Comparison of ENCODE assay signal across 12 mouse cellular contexts in the genomic region with DNA sequence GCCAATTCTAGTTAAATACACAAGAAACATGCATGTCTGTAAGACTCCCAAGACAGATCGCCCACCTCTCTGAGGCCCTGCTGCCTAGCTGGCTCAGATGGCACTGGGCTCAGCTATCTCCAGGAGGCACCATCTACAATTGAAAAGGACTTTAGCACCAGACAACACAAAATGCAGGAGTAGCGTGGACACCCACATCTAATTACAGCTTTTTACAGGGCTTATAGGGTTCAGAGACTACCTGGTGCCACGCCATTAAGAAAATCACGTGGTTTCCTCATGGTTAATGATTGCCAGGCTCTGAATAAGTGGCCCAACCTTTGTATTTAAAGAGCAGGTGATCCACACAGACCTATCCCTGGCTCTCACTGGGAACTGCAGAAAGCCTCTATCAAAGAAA. TPM values are rescaled to one million over a fixed set of nuclear protein-coding genes. Genes with fewer than 3 reads are reported as not detected.
DNase-seq lines count a peak whose midpoint lies in the region; ATAC-seq lines count a peak whose summit lies in the region.
"Had no signal": no experiment of that assay in that cellular context is flagged by ENCODE, and none has a peak within 500 bp of the region (broad histone marks: within the 10 kb centered on the region; RNA-seq: fewer than 3 reads in every experiment).

No protein-coding gene starts in this region.

- no peak overlapping the region for H3K4me2 ChIP-seq in forebrain, embryonic 13.5 days
- no peak overlapping the region for H3K4me2 ChIP-seq in embryonic facial prominence, embryonic 12.5 days (replicated peaks)
- H3K4me2 ChIP-seq in lung, embryonic 16.5 days (ENCODE audit: low read depth, low read length), result peak overlapping the region; percentile 39; the same call in 1 of the 2 replicates
- H3K4me2 ChIP-seq: midbrain, embryonic 12.5 days had no signal

- peak overlapping the region; percentile 4; the same call in 1 of the 2 replicates for H3K27ac ChIP-seq in forebrain, embryonic 13.5 days
- no peak overlapping the region for H3K27ac ChIP-seq in forebrain, embryonic 10.5 days
- H3K27ac ChIP-seq in embryonic facial prominence, embryonic 12.5 days, result no peak overlapping the region
- H3K27ac ChIP-seq in lung, embryonic 16.5 days (ENCODE audit: low read length), result peak overlapping the region; percentile 48; the same call in 1 of the 2 replicates
- H3K27ac ChIP-seq: hindbrain, embryonic 14.5 days; midbrain, embryonic 12.5 days had no signal

- H3K4me3 ChIP-seq in forebrain, embryonic 13.5 days, result no peak overlapping the region
- H3K4me3 ChIP-seq in forebrain, embryonic 10.5 days, result no peak overlapping the region
- H3K4me3 ChIP-seq in embryonic facial prominence, embryonic 12.5 days, result no peak overlapping the region
- no peak overlapping the region for H3K4me3 ChIP-seq in lung, embryonic 16.5 days (ENCODE audit: low read length)
- H3K4me3 ChIP-seq: midbrain, embryonic 12.5 days had no signal

- no peak overlapping the region for H3K9ac ChIP-seq in forebrain, embryonic 13.5 days
- no peak overlapping the region for H3K9ac ChIP-seq in embryonic facial prominence, embryonic 12.5 days
- H3K9ac ChIP-seq in lung, embryonic 16.5 days (ENCODE audit: low read length), result no peak overlapping the region
- H3K9ac ChIP-seq: hindbrain, embryonic 14.5 days; midbrain, embryonic 12.5 days had no signal

- peaks cover 14% of the 10 kb centered on the region for H3K4me1 ChIP-seq in forebrain, embryonic 13.5 days
- peaks cover 27% of the 10 kb centered on the region for H3K4me1 ChIP-seq in forebrain, embryonic 10.5 days
- no peaks in the 10 kb centered on the region for H3K4me1 ChIP-seq in embryonic facial prominence, embryonic 12.5 days
- 0 out of 2 replicates have a peak, but pooled peaks cover 2% of the 10 kb centered on the region for H3K4me1 ChIP-seq in lung, embryonic 16.5 days (replicated peaks; ENCODE audit: control insufficient read depth, insufficient read depth, low read length)

- no peak for DNase-seq in forebrain, embryonic 10.5 days (ENCODE audit: extremely low spot score, low spot score)
- DNase-seq in kidney, postnatal 14 days, result peak; percentile 89
- no peak for DNase-seq in MN1 (ENCODE audit: low spot score)
- DNase-seq in adrenal gland, postnatal 36 days, result no peak

- no peaks in the 10 kb centered on the region for H3K36me3 ChIP-seq in forebrain, embryonic 13.5 days (ENCODE audit: poor library complexity, severe bottlenecking)
- no peaks in the 10 kb centered on the region for H3K36me3 ChIP-seq in forebrain, embryonic 10.5 days (replicated peaks)
- no peaks in the 10 kb centered on the region for H3K36me3 ChIP-seq in embryonic facial prominence, embryonic 12.5 days
- no peaks in the 10 kb centered on the region for H3K36me3 ChIP-seq in lung, embryonic 16.5 days (ENCODE audit: control insufficient read depth, insufficient read depth, low read length)
- H3K36me3 ChIP-seq: midbrain, embryonic 12.5 days had no signal

- ATAC-seq in forebrain, embryonic 13.5 days, result peak; percentile 41
- ATAC-seq in embryonic facial prominence, embryonic 12.5 days (ENCODE audit: insufficient number of reproducible peaks, insufficient read depth, low FRiP score, low TSS enrichment), result 0 out of 2 replicates have a peak, but pooled peaks have one; percentile 52
- ATAC-seq in lung, embryonic 16.5 days (ENCODE audit: low read depth), result peak; percentile 79
- ATAC-seq in activated CD4-positive, CD25-positive, alpha-beta regulatory T cell, adult 4 months, result no peak

- 56% methylated on average over 4 of the region's 4 CpGs for WGBS in forebrain, embryonic 13.5 days
- 60% methylated on average over 4 of the region's 4 CpGs for WGBS in forebrain, embryonic 10.5 days
- WGBS in embryonic facial prominence, embryonic 12.5 days, result 52% methylated on average over 4 of the region's 4 CpGs
- WGBS in lung, embryonic 16.5 days, result 49% methylated on average over 4 of the region's 4 CpGs

- no peaks in the 10 kb centered on the region for H3K9me3 ChIP-seq in forebrain, embryonic 13.5 days (replicated peaks)
- H3K9me3 ChIP-seq in forebrain, embryonic 10.5 days, result no peaks in the 10 kb centered on the region
- H3K9me3 ChIP-seq in embryonic facial prominence, embryonic 12.5 days, result no peaks in the 10 kb centered on the region
- H3K9me3 ChIP-seq in lung, embryonic 16.5 days (ENCODE audit: control insufficient read depth, low read length), result no peaks in the 10 kb centered on the region
- H3K9me3 ChIP-seq: midbrain, embryonic 12.5 days had no signal

- no peaks in the 10 kb centered on the region for H3K27me3 ChIP-seq in forebrain, embryonic 13.5 days
- no peaks in the 10 kb centered on the region for H3K27me3 ChIP-seq in forebrain, embryonic 10.5 days (ENCODE audit: poor library complexity, severe bottlenecking)
- no peaks in the 10 kb centered on the region for H3K27me3 ChIP-seq in embryonic facial prominence, embryonic 12.5 days
- no peaks in the 10 kb centered on the region for H3K27me3 ChIP-seq in lung, embryonic 16.5 days (ENCODE audit: control insufficient read depth, insufficient read depth, low read depth, low read length)
- H3K27me3 ChIP-seq: midbrain, embryonic 12.5 days had no signal

RNA-seq across cellular contexts. Expression of a gene that starts 15.9 kb away (rescaled TPM):
- polyA plus RNA-seq in forebrain, embryonic 13.5 days (2015; fragmentation: Nextera tagmentation; extraction: Ambion mirVana), result 110 and 111 TPM in 2 replicates
- polyA plus RNA-seq in forebrain, embryonic 10.5 days (2016; fragmentation: Nextera tagmentation; extraction: Ambion mirVana), result 165 and 168 TPM in 2 replicates
- 155 and 160 TPM in 2 replicates for polyA plus RNA-seq in embryonic facial prominence, embryonic 12.5 days (2016; fragmentation: Nextera tagmentation; extraction: Ambion mirVana)
- 99.7 and 101 TPM in 2 replicates for polyA plus RNA-seq in lung, embryonic 16.5 days (2015; fragmentation: Nextera tagmentation; extraction: Ambion mirVana)
- 10 to 100 TPM; 55.7 to 64.9 TPM for polyA plus RNA-seq in activated CD4-positive, CD25-positive, alpha-beta regulatory T cell, adult 4 months (2017; shearing (Covaris generic))
- total RNA-seq in adrenal gland, postnatal 36 days (2021), result 10 to 100 TPM; 32.2 to 37.1 TPM

RNA-seq across cellular contexts. Expression of a gene that starts 58.0 kb away (rescaled TPM):
- polyA plus RNA-seq in forebrain, embryonic 13.5 days (2015; fragmentation: Nextera tagmentation; extraction: Ambion mirVana), result not detected in 2 replicates
- polyA plus RNA-seq in forebrain, embryonic 10.5 days (2016; fragmentation: Nextera tagmentation; extraction: Ambion mirVana), result not detected in 2 replicates
- polyA plus RNA-seq in embryonic facial prominence, embryonic 12.5 days (2016; fragmentation: Nextera tagmentation; extraction: Ambion mirVana), result not detected in 2 replicates
- polyA plus RNA-seq in lung, embryonic 16.5 days (2015; fragmentation: Nextera tagmentation; extraction: Ambion mirVana), result 0.60 and 1.2 TPM in 2 replicates
- 10 to 100 TPM; 24.1 to 26.9 TPM for polyA plus RNA-seq in activated CD4-positive, CD25-positive, alpha-beta regulatory T cell, adult 4 months (2017; shearing (Covaris generic))
- 1 to 10 TPM; 1.3 to 1.5 TPM for total RNA-seq in adrenal gland, postnatal 36 days (2021)
- total RNA-seq: gastrocnemius, postnatal 25 days had no signal
- polyA plus RNA-seq: C2C12; hindbrain, embryonic 14.5 days; midbrain, embryonic 12.5 days had no signal

Comparison
In these comparisons a context has a peak if more than half of its experiments do, and no peak if none do; other contexts are left out.
1. H3K27ac ChIP-seq: peak in forebrain, embryonic 13.5 days (single experiment) and lung, embryonic 16.5 days (single experiment); none in forebrain, embryonic 10.5 days (single experiment) and embryonic facial prominence, embryonic 12.5 days (single experiment).
2. RNA of a gene that starts 58.0 kb away (polyA plus RNA-seq): 24.1 to 26.9 TPM in activated CD4-positive, CD25-positive, alpha-beta regulatory T cell, adult 4 months; 0.60 to 1.2 TPM in lung, embryonic 16.5 days, not detected in forebrain, embryonic 13.5 days, not detected in forebrain, embryonic 10.5 days and not detected in embryonic facial prominence, embryonic 12.5 days; every median in the first group is over 10 times any median in the second.